Mouse (Mus musculus): ENCODE data around the gene Ubox5. TPM values are rescaled to one million over a fixed set of nuclear protein-coding genes. Genes with fewer than 3 reads are reported as not detected.

Gene Ubox5
- polyA plus RNA-seq, 1 experiment from 2014 or later = 9.6 TPM

DNA sequence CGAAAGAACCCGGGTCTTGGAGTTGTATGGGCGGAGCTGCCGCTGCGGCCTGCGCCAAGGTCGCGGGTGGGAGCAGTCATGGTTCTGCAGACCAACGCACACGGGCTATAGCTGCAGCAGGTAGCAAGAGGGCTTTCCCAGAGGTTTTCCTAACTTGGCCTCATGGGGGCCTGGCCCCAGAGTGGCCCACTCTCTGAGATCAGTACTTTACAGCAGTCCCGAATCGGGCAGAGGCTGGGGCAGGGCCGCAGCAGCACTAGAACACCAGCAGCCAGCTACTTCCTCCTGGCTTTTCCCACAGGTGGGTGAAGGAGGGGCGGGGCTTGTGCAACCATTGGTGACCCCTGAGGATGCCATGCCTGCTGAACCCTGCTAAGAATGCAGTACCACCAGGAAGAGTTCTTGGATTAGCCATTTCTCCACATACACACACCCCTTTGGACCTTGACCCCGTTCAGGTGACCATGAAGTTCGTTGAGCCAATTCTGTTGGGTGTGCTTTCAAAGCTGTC lies 8.3 kb upstream of the Ubox5 start:
- H3K9me3 ChIP-seq (replicated peaks; ENCODE audit: control insufficient read depth, low read length) = no peaks in the 10 kb centered on the region
- WGBS = 33% methylated on average over 16 of the region's 16 CpGs
- peak; percentile 65 for ATAC-seq (ENCODE audit: insufficient read depth, low FRiP score)
- H3K9ac ChIP-seq (ENCODE audit: low read length) = peak overlapping the region; percentile 54
- peaks cover 17% of the 10 kb centered on the region for H3K27me3 ChIP-seq (ENCODE audit: control insufficient read depth, insufficient read depth, low read length)
- no peaks in the 10 kb centered on the region for H3K36me3 ChIP-seq (ENCODE audit: control insufficient read depth, insufficient read depth, low read length)
- H3K27ac ChIP-seq (ENCODE audit: low read length) = peak overlapping the region; percentile 74
- H3K4me2 ChIP-seq (ENCODE audit: low read depth, low read length) = peak overlapping the region; percentile 30
- peak overlapping the region; percentile 31 for H3K4me3 ChIP-seq (replicated peaks; ENCODE audit: low read length)
- H3K4me1 ChIP-seq (ENCODE audit: control insufficient read depth, insufficient read depth, low read length) = peaks cover 20% of the 10 kb centered on the region

DNA sequence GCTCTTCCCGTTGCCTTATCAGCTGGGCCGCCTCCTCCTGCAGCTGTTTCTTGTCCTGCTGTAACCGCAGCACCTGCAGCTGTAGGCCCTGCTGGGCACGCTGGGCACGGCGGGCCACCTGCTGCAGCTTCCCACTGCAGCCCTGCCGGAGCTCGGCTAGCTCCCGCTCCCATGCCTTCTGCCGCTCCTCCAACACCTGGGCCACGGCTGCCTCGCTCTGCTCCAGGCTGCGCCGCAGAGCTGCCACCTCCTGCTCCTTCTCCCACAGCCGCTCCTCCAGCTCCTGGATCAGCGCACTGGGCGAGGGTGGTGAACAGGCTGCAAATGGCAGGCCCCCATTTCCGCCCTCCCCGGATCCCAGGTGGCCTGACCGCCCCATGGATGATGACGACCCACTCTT lies 6.0 kb upstream of the Ubox5 start:
- ATAC-seq (ENCODE audit: insufficient read depth, low FRiP score) = no peak
- no peak overlapping the region for H3K4me3 ChIP-seq (replicated peaks; ENCODE audit: low read length)
- peaks cover 17% of the 10 kb centered on the region for H3K27me3 ChIP-seq (ENCODE audit: control insufficient read depth, insufficient read depth, low read length)

DNA sequence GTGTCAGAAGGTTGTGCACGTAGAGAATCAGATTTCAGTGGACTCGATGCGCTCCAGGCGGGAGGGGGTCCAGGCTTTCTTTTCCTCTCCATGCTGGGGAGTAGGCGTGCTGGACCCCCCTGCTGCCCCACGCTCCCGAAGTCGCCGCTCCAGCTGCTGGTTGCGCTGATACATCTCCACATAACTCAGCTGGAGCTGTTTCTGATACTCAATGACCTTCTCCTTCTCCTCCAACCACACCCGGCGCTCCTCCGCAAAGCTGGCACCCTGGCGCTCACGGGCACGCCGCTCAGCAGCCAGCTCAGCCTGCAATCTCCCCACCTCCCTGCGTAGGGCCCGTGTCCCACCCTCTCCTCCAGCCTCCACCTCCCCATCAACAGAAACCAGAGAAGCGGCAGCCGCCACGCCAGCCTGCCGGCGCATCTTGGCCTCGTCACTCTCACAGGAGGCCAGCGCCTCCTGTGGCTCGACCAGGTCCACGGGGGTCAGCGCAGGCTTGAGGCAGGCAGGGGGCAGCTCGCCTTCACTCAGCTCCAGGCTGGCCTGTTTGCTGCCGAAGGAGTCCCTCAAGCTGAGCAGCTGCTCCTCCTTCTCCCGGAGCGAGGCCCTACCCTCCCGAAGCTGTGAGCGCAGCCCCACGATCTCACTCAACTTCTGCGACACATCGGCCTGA lies 5.0 kb upstream of the Ubox5 start:
- peaks cover 17% of the 10 kb centered on the region for H3K27me3 ChIP-seq (ENCODE audit: control insufficient read depth, insufficient read depth, low read length)
- 8% methylated on average over 38 of the region's 38 CpGs for WGBS
- H3K27ac ChIP-seq (ENCODE audit: low read length) = no peak overlapping the region
- H3K9ac ChIP-seq (ENCODE audit: low read length) = peak overlapping the region; percentile 70
- H3K4me1 ChIP-seq (ENCODE audit: control insufficient read depth, insufficient read depth, low read length) = peaks cover 15% of the 10 kb centered on the region; the same call in 1 of the 2 replicates
- peak overlapping the region; percentile 45 for H3K4me3 ChIP-seq (replicated peaks; ENCODE audit: low read length)
- H3K4me2 ChIP-seq (ENCODE audit: low read depth, low read length) = peak overlapping the region; percentile 76
- ATAC-seq (ENCODE audit: insufficient read depth, low FRiP score) = peak; percentile 20; the same call in 1 of the 2 replicates
- no peaks in the 10 kb centered on the region for H3K36me3 ChIP-seq (ENCODE audit: control insufficient read depth, insufficient read depth, low read length)
- H3K9me3 ChIP-seq (replicated peaks; ENCODE audit: control insufficient read depth, low read length) = no peaks in the 10 kb centered on the region

More for the DNA sequence above, 6.0 kb upstream of the Ubox5 start:
- H3K27ac ChIP-seq (ENCODE audit: low read length) = no peak overlapping the region
- peak overlapping the region; percentile 76 for H3K4me2 ChIP-seq (ENCODE audit: low read depth, low read length)
- H3K9me3 ChIP-seq (replicated peaks; ENCODE audit: control insufficient read depth, low read length) = no peaks in the 10 kb centered on the region
- 37% methylated on average over 21 of the region's 21 CpGs for WGBS
- H3K9ac ChIP-seq (ENCODE audit: low read length) = 0 out of 2 replicates have a peak overlapping the region, but pooled peaks have one; percentile 20
- peaks cover 15% of the 10 kb centered on the region; the same call in 1 of the 2 replicates for H3K4me1 ChIP-seq (ENCODE audit: control insufficient read depth, insufficient read depth, low read length)
- no peaks in the 10 kb centered on the region for H3K36me3 ChIP-seq (ENCODE audit: control insufficient read depth, insufficient read depth, low read length)

DNA sequence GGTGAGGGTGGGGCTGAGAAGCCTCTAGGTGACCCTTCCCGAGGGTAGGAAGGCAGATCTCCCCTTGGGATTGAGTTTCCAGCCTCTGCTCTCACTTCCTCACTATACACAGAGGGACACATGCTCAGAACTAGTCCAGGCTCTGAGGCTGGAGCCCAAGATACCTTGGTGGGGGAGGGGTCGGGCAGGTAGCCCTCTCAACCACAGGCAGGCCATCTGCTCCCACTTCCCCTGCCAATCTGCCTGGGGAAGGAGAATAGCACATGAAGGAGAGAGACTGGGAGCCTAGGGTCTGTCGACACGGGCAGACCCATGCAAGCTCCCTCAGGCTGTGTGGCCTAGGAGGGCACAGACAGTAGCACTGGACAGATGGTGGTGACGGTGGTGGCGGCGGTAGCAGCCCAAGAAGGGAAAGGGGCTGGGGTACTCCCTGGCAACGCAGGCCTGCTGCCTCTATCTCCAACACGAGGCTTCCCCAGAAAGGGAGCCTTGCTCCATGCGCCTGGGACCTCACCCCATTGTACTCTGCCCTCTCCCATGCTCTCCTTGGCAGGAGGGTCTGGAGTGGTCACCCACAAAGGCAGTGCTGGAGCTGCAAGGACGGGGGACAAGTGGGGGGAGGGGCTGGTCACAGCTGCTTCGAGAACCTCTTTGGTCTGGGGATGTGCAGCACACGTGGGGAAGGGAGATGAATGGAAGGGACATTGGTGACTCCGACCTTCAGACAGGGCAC lies 4.3 kb upstream of the Ubox5 start:
- H3K4me1 ChIP-seq (ENCODE audit: control insufficient read depth, insufficient read depth, low read length) = peaks cover 15% of the 10 kb centered on the region; the same call in 1 of the 2 replicates
- no peak for ATAC-seq (ENCODE audit: insufficient read depth, low FRiP score)
- H3K27ac ChIP-seq (ENCODE audit: low read length) = no peak overlapping the region
- no peaks in the 10 kb centered on the region for H3K36me3 ChIP-seq (ENCODE audit: control insufficient read depth, insufficient read depth, low read length)
- H3K4me2 ChIP-seq (ENCODE audit: low read depth, low read length) = peak overlapping the region; percentile 76
- peak overlapping the region; percentile 70; the same call in 1 of the 2 replicates for H3K9ac ChIP-seq (ENCODE audit: low read length)
- H3K27me3 ChIP-seq (ENCODE audit: control insufficient read depth, insufficient read depth, low read length) = peaks cover 17% of the 10 kb centered on the region
- no peaks in the 10 kb centered on the region for H3K9me3 ChIP-seq (replicated peaks; ENCODE audit: control insufficient read depth, low read length)
- 21% methylated on average over 14 of the region's 14 CpGs for WGBS
- H3K4me3 ChIP-seq (replicated peaks; ENCODE audit: low read length) = peak overlapping the region; percentile 45

DNA sequence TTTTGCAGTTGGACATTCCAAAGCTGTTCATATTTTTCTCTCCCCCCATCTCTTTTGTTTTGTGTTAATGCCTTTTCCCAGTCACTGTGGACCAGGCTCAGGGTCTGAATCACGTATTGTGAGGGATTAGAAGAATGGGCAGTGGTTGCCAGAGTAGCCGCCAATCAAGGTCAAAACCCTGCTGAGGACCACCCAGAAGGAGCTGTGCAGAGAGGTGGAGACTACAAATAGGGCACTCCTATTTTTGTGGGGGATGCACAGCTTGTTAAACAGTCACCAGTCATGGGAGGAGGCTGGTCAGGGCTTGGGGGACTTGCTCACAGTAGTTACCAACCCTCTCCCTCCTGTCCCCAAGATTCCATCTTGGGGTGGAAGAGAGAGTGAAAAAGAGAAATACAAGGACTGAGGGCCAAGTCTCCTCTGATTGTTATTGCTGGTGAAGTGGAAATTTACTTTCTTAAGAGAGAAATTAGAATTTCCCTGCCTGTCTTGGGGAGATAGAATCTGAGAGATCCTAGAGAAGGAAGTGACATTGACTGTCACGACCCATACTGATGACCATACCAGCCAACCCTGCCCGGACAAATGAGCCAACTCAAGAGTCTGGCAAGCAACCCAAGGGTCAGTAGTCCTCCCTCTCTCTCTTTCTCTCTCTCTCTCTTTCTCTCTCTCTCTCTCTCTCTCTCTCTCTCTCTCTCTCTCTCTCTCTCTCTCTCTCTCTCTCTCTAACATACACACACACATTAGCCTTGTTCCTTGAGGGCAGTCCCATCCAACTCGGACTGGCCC lies 3.2 kb upstream of the Ubox5 start:
- no peak overlapping the region for H3K4me3 ChIP-seq (replicated peaks; ENCODE audit: low read length)
- no peaks in the 10 kb centered on the region for H3K9me3 ChIP-seq (replicated peaks; ENCODE audit: control insufficient read depth, low read length)
- H3K9ac ChIP-seq (ENCODE audit: low read length) = no peak overlapping the region
- H3K4me1 ChIP-seq (ENCODE audit: control insufficient read depth, insufficient read depth, low read length) = peaks cover 25% of the 10 kb centered on the region
- no peak overlapping the region for H3K4me2 ChIP-seq (ENCODE audit: low read depth, low read length)
- no peaks in the 10 kb centered on the region for H3K36me3 ChIP-seq (ENCODE audit: control insufficient read depth, insufficient read depth, low read length)
- no peak overlapping the region for H3K27ac ChIP-seq (ENCODE audit: low read length)
- no peak for ATAC-seq (ENCODE audit: insufficient read depth, low FRiP score)
- H3K27me3 ChIP-seq (ENCODE audit: control insufficient read depth, insufficient read depth, low read length) = peaks cover 17% of the 10 kb centered on the region
- WGBS = 58% methylated on average over 5 of the region's 5 CpGs

DNA sequence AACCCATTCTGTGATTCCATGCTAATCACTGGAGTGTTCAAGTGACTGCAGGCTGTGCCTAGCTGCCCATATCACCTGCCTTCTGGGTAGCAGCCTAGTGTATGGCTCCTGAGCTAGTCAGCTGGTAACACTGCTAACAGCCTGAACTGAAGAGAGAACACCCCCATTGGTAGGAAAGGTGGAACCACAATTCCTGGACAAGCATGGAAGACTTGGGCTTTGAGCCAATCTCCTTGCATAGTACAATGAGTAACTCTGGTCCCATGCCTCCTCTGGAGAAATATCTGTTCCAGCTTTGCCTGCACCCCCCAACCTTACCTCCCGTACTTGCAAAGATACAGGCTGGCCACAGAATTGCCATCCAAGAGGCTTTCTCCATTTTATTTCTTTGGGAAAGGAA lies 2.6 kb upstream of the Ubox5 start:
- Histone ChIP-seq H3K4me2 (ENCODE audit: low read depth, low read length) (no peak overlapping the region), H3K4me1 (ENCODE audit: control insufficient read depth, insufficient read depth, low read length) (peaks cover 25% of the 10 kb centered on the region), H3K9me3 (replicated peaks; ENCODE audit: control insufficient read depth, low read length) (no peaks in the 10 kb centered on the region), H3K9ac (ENCODE audit: low read length) (no peak overlapping the region), H3K36me3 (ENCODE audit: control insufficient read depth, insufficient read depth, low read length) (no peaks in the 10 kb centered on the region), H3K27ac (ENCODE audit: low read length) (no peak overlapping the region), H3K27me3 (ENCODE audit: control insufficient read depth, insufficient read depth, low read length) (peaks cover 17% of the 10 kb centered on the region), H3K4me3 (replicated peaks; ENCODE audit: low read length) (no peak overlapping the region)
- WGBS = 77% methylated on average over 1 of the region's 1 CpGs
- ATAC-seq (ENCODE audit: insufficient read depth, low FRiP score) = no peak

DNA sequence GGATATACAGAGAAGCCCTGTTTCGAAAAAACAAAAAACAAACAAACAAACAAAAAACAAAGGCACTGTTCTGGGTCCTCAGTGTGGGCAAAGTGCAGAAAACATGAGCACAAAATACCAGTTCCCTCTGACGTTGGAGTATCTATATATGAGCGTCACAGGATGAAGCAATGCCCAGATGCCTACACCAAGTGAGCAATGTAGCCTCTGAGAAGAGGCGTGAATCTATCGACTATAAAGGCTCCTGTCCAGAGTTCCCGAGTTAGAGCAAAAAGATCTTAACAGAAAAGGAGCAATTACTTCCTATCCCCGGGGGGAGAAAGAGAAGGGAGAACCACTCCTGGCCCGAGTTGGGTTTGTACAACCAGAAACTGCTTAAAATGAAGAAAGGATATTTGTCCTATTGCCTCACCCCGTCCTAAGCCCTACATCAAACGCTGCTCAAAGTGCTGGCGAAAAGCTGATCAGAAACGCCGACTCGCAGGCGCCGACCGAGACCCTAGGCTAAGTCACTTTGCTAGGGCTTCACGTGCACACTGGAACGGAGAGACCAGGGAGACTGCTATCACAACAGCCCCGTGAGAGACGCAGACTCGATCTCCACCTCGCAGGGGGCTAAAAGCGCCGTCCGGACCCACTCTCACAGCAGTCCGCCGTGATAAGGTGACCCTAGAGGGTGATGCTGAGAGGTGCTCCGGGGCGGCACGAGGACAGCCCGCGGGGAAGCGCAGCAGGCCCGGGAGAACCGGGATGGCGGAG lies 579 bp downstream of the Ubox5 start:
- WGBS = 2% methylated on average over 37 of the region's 37 CpGs
- Histone ChIP-seq H3K36me3 (ENCODE audit: control insufficient read depth, insufficient read depth, low read length) (peaks cover 6% of the 10 kb centered on the region; the same call in 1 of the 2 replicates), H3K27me3 (ENCODE audit: control insufficient read depth, insufficient read depth, low read length) (peaks cover 5% of the 10 kb centered on the region), H3K27ac (ENCODE audit: low read length) (peak overlapping the region; percentile 77), H3K9me3 (replicated peaks; ENCODE audit: control insufficient read depth, low read length) (no peaks in the 10 kb centered on the region), H3K4me1 (ENCODE audit: control insufficient read depth, insufficient read depth, low read length) (peaks cover 11% of the 10 kb centered on the region), H3K4me3 (replicated peaks; ENCODE audit: low read length) (peak overlapping the region; percentile 96), H3K4me2 (ENCODE audit: low read depth, low read length) (peak overlapping the region; percentile 99), H3K9ac (ENCODE audit: low read length) (peak overlapping the region; percentile 96)
- ATAC-seq (ENCODE audit: insufficient read depth, low FRiP score) = peak; percentile 52

DNA sequence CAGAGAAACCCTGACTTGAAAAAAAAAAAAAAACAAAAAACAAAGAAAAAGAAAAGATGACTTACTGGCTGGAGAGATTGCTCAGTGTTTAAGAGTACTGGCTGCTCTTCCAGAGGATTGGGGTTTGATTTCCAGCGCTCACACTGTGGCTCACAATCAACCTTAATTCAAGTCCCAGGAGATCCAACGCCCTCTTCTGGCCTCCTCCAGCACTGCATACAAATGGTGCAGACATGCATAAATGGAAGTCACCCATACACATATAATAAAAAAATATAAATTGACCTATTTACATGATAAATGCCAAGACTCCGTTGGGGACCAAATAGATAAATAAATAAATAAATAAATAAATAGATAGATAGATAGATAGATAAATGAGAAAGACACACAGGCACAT lies 1.4 kb downstream of the Ubox5 start:
- Histone ChIP-seq H3K4me1 (ENCODE audit: control insufficient read depth, insufficient read depth, low read length) (peaks cover 10% of the 10 kb centered on the region), H3K9ac (ENCODE audit: low read length) (no peak overlapping the region), H3K4me2 (ENCODE audit: low read depth, low read length) (peak overlapping the region; percentile 99; the same call in 1 of the 2 replicates), H3K36me3 (ENCODE audit: control insufficient read depth, insufficient read depth, low read length) (peaks cover 6% of the 10 kb centered on the region; the same call in 1 of the 2 replicates), H3K9me3 (replicated peaks; ENCODE audit: control insufficient read depth, low read length) (no peaks in the 10 kb centered on the region), H3K27ac (ENCODE audit: low read length) (no peak overlapping the region), H3K27me3 (ENCODE audit: control insufficient read depth, insufficient read depth, low read length) (no peaks in the 10 kb centered on the region), H3K4me3 (replicated peaks; ENCODE audit: low read length) (no peak overlapping the region)
- WGBS = 53% methylated on average over 3 of the region's 3 CpGs
- no peak for ATAC-seq (ENCODE audit: insufficient read depth, low FRiP score)
